Mouse (Mus musculus) liver, postnatal 0 days (tissue): ENCODE results near the gene Selenow.

Source experiments
- CTCF ChIP-seq: sonication (generic); IDR thresholded peaks from 2 replicates; pipeline ENCODE4 v1.5.1; 2016; ENCODE audit warnings: antibody characterized with exemption, low read depth
- EP300 ChIP-seq: IDR thresholded peaks from 2 replicates; pipeline ENCODE4 v1.6.1; 2016; ENCODE audit warnings: antibody characterized with exemption, low read depth, mild to moderate bottlenecking

- TF ChIP-seq CTCF: peak; percentile 88
- TF ChIP-seq EP300: no peak
These were observed 7.7 kb upstream of the Selenow start for GRCm38 (mm10) chr7:15929910-15930309.
